Mouse (Mus musculus): ENCODE data around the gene Gcg.

The Gcg gene

DNA sequence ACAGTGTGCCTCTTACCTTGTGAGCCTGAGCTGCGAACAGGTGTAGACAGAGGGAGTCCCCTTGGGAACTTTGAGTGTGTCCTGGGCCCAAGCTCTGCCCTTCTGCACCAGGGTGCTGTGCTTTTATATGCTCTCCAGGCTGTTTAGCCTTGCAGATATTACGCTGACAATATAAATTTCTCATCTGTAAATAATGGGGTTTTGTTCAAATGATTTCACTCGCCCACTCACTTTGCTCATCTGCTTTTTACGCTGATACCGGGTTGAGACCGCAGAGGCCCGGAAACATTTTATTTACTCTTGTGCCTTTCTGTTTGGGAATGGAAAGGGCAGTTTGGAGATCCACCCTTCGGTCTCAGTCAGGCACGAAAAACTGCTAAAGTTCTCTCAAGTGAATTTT is at the start of gene Gcg:
TSS of gene Gcg (minus strand) at position 101 of the 400 bp plus-strand sequence.
- in situ Hi-C loops (cut with MboI, MseI) = no loop called here

DNA sequence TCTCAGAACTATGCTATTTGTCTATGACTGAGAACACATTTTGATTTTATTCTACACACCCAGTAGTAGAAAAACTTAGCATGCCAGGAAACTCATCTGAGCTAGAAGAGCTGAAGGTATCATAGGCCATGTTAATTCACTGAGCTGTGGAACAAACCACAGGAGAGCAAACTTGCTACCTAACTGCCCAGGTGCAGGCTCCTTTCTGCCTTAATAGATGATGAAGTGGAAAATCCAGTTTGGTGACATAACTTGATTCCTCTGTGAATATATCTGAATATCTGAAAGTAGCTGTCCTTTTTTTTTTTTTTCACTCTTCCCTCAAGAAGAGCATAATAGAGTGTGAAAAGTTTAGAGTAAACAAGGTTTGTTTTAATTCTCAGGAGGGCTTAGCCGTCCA is 47.6 kb upstream of the Gcg start:
- in situ Hi-C loops (cut with MboI, MseI) = no loop called here

DNA sequence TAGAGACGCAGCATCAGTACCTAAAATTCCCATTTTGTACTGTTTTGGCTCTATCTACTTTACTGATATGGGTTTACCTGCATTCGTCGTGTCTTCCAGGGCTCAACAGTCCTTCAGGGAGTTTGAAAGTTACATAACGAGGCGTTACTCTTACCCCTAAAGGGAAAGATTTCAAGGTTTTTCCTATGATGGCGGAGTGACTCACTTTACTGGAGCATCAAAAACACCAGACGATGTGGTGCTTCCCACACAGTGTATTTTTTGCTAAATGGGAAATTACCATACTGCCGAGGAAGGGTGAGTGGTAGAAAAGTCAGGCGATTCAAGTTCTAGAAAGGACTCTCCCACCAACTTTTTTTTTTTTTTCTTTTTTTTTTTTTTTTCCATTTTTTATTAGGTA is 42.9 kb upstream of the Gcg start:
- in situ Hi-C loops (cut with MboI, MseI) = loop anchor here in 1 of 2 experiments (5.0 kb wide), 2 partner anchors 56 to 59 kb away; no protein-coding TSS in a partner anchor

DNA sequence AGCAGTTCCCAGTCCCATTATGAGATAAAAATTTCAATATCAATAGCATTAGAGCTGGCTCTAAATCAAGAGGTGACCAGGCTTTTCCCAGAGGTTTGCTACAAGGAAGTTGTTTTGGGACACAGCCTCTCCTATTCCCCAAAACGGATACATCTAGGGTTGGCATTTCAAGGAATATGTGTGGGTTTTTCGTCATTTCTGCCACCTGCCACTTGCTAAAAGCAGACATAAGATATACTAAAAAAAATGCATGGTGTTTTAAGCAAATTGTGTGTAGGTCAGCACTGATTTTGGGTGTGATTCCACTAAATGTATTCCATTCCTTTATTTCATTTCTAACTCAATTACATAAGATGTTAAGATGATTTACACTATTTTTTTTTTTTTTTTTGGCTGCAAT is 34.3 kb upstream of the Gcg start:
- in situ Hi-C loops (cut with MboI, MseI) = no loop called here

DNA sequence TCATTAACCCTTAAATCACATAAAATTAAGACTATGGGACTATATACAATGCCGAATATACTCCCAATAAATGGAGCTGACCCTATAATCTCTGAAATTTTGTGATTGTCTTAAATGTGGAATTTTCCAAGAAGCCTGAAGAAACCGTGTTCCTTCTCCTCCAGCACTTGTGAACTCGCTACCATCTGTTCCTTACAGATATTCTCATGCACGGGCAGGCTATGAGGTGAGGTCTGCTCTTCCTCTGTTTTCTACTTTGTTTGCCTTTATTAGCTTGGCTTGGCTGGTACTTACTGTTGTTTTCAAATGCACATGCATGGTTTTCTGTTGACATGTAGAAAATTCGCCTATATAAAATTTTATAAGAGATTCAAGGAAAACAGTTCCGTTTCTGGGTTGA is 31.0 kb upstream of the Gcg start:
- in situ Hi-C loops (cut with MboI, MseI) = no loop called here

GRCm38 (mm10) chr2:62513477-62513876 is 30.0 kb upstream of the Gcg start:
- in situ Hi-C loops (cut with MboI, MseI) = no loop called here

GRCm38 (mm10) chr2:62507130-62507529 is 23.7 kb upstream of the Gcg start:
- in situ Hi-C loops (cut with MboI, MseI) = no loop called here

DNA sequence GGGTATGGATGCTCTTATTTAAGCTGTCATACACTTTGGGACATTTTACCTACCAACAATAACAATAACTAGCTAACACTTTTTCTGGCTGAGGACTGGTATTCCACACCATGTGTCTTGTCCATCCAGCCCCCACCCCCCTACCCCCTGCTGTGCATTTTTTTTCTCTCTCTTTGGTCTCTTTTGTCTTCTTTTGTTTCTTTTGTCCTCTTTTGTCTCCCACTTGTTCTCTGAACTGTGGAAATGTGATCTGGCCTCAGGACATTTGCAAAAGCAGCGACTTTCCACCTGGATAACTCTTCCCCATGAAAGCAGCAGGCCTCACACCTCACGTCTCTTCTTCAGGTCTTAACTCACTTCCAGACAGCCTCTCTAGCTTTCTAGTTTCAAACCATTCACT is 23.0 kb upstream of the Gcg start:
- in situ Hi-C loops (cut with MboI, MseI) = no loop called here

DNA sequence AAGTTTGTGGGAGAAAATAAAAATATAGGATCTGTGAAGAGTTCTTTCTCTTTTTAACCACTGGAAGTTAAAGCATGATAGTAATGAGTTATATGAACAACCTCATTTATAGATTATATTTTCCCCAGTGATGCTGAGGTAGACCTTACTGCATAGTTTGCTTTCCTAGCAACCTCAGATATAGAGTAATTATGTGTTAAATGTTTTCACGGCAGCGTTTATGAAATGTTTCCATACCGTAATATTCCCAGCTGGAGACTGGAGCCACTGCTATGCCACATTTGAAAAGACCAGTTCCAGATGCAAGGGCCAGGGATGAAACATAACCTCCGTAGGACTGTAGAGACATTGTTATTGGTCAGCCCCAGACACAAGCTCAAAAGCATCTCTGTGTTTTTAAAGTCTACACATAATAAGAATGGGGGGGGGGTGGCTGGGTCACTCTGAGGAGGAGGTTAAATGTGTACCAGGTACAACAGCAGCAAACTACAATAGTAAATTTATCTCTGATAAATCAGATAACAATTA is 20.9 kb upstream of the Gcg start:
- in situ Hi-C loops (cut with MboI, MseI) = no loop called here

GRCm38 (mm10) chr2:62503326-62503725 is 19.9 kb upstream of the Gcg start:
- in situ Hi-C loops (cut with MboI, MseI) = no loop called here

- in situ Hi-C loops (cut with MboI, MseI) = no loop called here
Measured at GRCm38 (mm10) chr2:62502516-62502915, 19.1 kb upstream of the Gcg start.

- in situ Hi-C loops (cut with MboI, MseI) = loop anchor here in 1 of 2 experiments (10.0 kb wide), 1 partner anchor 1654 kb away; no protein-coding TSS in a partner anchor
Measured at GRCm38 (mm10) chr2:62498821-62499220, 15.4 kb upstream of the Gcg start.

GRCm38 (mm10) chr2:62498086-62498485 is 14.6 kb upstream of the Gcg start:
- in situ Hi-C loops (cut with MboI, MseI) = loop anchor here in 1 of 2 experiments (10.0 kb wide), 1 partner anchor 1653 kb away; no protein-coding TSS in a partner anchor

- in situ Hi-C loops (cut with MboI, MseI) = loop anchor here in 1 of 2 experiments (10.0 kb wide), 1 partner anchor 1653 kb away; no protein-coding TSS in a partner anchor
Measured at GRCm38 (mm10) chr2:62497333-62498002, 14.0 kb upstream of the Gcg start.

- in situ Hi-C loops (cut with MboI, MseI) = loop anchor here in 1 of 2 experiments (10.0 kb wide), 1 partner anchor 1651 kb away; no protein-coding TSS in a partner anchor
Measured at GRCm38 (mm10) chr2:62495407-62495806, 12.0 kb upstream of the Gcg start.

- in situ Hi-C loops (cut with MboI, MseI) = loop anchor here in 1 of 2 experiments (10.0 kb wide), 1 partner anchor 1645 kb away; no protein-coding TSS in a partner anchor
Measured at GRCm38 (mm10) chr2:62489832-62490231, 6.4 kb upstream of the Gcg start.

- in situ Hi-C loops (cut with MboI, MseI) = no loop called here
Measured at GRCm38 (mm10) chr2:62484906-62485305, 1.5 kb upstream of the Gcg start.

- in situ Hi-C loops (cut with MboI, MseI) = no loop called here
Measured at GRCm38 (mm10) chr2:62480285-62481198, 2.9 kb downstream of the Gcg start.

DNA sequence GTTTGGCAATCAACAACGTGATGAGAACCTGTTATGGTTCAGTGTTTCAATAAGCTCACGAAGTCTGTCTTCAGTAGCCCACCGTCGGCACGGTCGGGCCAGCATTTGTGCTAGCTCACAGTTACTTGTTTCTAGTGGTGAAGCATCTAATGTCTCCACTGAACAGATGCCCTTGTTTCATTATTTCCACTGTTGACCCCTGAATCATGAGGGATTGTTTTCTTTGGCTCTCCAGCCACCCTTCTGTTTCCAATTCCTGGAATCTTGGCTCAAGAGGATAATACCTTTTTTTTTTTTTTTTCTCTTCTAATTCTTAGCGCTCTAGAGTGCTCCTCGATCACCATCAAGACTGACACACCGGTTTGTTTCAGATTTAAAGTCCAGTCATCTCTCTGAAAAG is 13.9 kb downstream of the Gcg start:
- in situ Hi-C loops (cut with MboI, MseI) = loop anchor here (5.0 to 25.0 kb wide), 3 partner anchors 58 to 657 kb away; partner anchors contain the start of gene Tbr1 (in 1 of the 2)

GRCm38 (mm10) chr2:62463287-62463686 is 20.2 kb downstream of the Gcg start:
- in situ Hi-C loops (cut with MboI, MseI) = loop anchor here (5.0 to 25.0 kb wide), 4 partner anchors 159 to 651 kb away; partner anchors contain the start of gene Tbr1 (in 1 of the 2)

GRCm38 (mm10) chr2:62462174-62462573 is 21.3 kb downstream of the Gcg start:
- in situ Hi-C loops (cut with MboI, MseI) = loop anchor here (5.0 to 25.0 kb wide), 4 partner anchors 160 to 650 kb away; partner anchors contain the start of gene Tbr1 (in 1 of the 2)
